Mouse (Mus musculus): Measurements from ENCODE around the gene Ints5. TPM values are rescaled to one million over a fixed set of nuclear protein-coding genes. Genes with fewer than 3 reads are reported as not detected.

The Ints5 gene
- polyA plus RNA-seq, 1 experiment from 2014 or later = 22.0 TPM

- peak within 1 kb of the TSS; percentile 81 for H3K27ac ChIP-seq (ENCODE audit: low read depth, low read length)
- peaks cover 10% of the 10 kb centered on the region; the same call in 1 of the 2 replicates for H3K36me3 ChIP-seq (ENCODE audit: control insufficient read depth, insufficient read depth, low read length)
- ATAC-seq (ENCODE audit: low read depth) = peak; percentile 99
- peak within 1 kb of the TSS; percentile 77 for H3K4me2 ChIP-seq (ENCODE audit: low read depth, low read length)
- H3K4me3 ChIP-seq (ENCODE audit: low read depth, low read length) = peak within 1 kb of the TSS; percentile 76
- under 1% methylated on average over 49 of the region's 53 CpGs for WGBS
- H3K27me3 ChIP-seq (ENCODE audit: control insufficient read depth, insufficient read depth, low read length) = no peaks in the 10 kb centered on the region
- H3K4me1 ChIP-seq (ENCODE audit: control insufficient read depth, insufficient read depth, low read length) = peaks cover 23% of the 10 kb centered on the region
- H3K9ac ChIP-seq (replicated peaks; ENCODE audit: low read depth, low read length) = peak within 1 kb of the TSS; percentile 46
- no peaks in the 10 kb centered on the region for H3K9me3 ChIP-seq (ENCODE audit: control insufficient read depth, low read length)
Measured at GRCm38 (mm10) chr19:8897865-8898495, 5.2 kb downstream of the Ints5 start, which contains the start of gene Ganab. Gene Ganab, plus strand, starts transcription at chr19:8898071.

- WGBS = 11% methylated on average over 13 of the region's 13 CpGs
- H3K9me3 ChIP-seq (ENCODE audit: control insufficient read depth, low read length) = no peaks in the 10 kb centered on the region
- peak overlapping the region; percentile 77 for H3K4me2 ChIP-seq (ENCODE audit: low read depth, low read length)
- ATAC-seq (ENCODE audit: low read depth) = no peak
- peak overlapping the region; percentile 46 for H3K9ac ChIP-seq (replicated peaks; ENCODE audit: low read depth, low read length)
- H3K36me3 ChIP-seq (ENCODE audit: control insufficient read depth, insufficient read depth, low read length) = peaks cover 15% of the 10 kb centered on the region
- peak overlapping the region; percentile 76 for H3K4me3 ChIP-seq (ENCODE audit: low read depth, low read length)
- H3K27ac ChIP-seq (ENCODE audit: low read depth, low read length) = peak overlapping the region; percentile 81
- H3K4me1 ChIP-seq (ENCODE audit: control insufficient read depth, insufficient read depth, low read length) = peaks cover 20% of the 10 kb centered on the region
- no peaks in the 10 kb centered on the region for H3K27me3 ChIP-seq (ENCODE audit: control insufficient read depth, insufficient read depth, low read length)
Measured at GRCm38 (mm10) chr19:8898576-8898975, 5.8 kb downstream of the Ints5 start.

- Histone ChIP-seq H3K9ac (replicated peaks; ENCODE audit: low read depth, low read length) (peak overlapping the region; percentile 46; the same call in 1 of the 2 replicates), H3K4me1 (ENCODE audit: control insufficient read depth, insufficient read depth, low read length) (peaks cover 20% of the 10 kb centered on the region), H3K4me3 (ENCODE audit: low read depth, low read length) (peak overlapping the region; percentile 76), H3K27me3 (ENCODE audit: control insufficient read depth, insufficient read depth, low read length) (no peaks in the 10 kb centered on the region), H3K4me2 (ENCODE audit: low read depth, low read length) (peak overlapping the region; percentile 77), H3K36me3 (ENCODE audit: control insufficient read depth, insufficient read depth, low read length) (peaks cover 17% of the 10 kb centered on the region), H3K27ac (ENCODE audit: low read depth, low read length) (no peak overlapping the region), H3K9me3 (ENCODE audit: control insufficient read depth, low read length) (no peaks in the 10 kb centered on the region)
- ATAC-seq (ENCODE audit: low read depth) = no peak
- 53% methylated on average over 3 of the region's 3 CpGs for WGBS
Measured at GRCm38 (mm10) chr19:8899079-8899478, 6.3 kb downstream of the Ints5 start.

- peaks cover 49% of the 10 kb centered on the region for H3K36me3 ChIP-seq (ENCODE audit: control insufficient read depth, insufficient read depth, low read length)
- H3K4me1 ChIP-seq (ENCODE audit: control insufficient read depth, insufficient read depth, low read length) = peaks cover 10% of the 10 kb centered on the region; the same call in 1 of the 2 replicates
- ATAC-seq (ENCODE audit: low read depth) = no peak
- no peaks in the 10 kb centered on the region for H3K9me3 ChIP-seq (ENCODE audit: control insufficient read depth, low read length)
- H3K4me2 ChIP-seq (ENCODE audit: low read depth, low read length) = no peak overlapping the region
- no peak overlapping the region for H3K9ac ChIP-seq (replicated peaks; ENCODE audit: low read depth, low read length)
- H3K27me3 ChIP-seq (ENCODE audit: control insufficient read depth, insufficient read depth, low read length) = no peaks in the 10 kb centered on the region
- H3K27ac ChIP-seq (ENCODE audit: low read depth, low read length) = no peak overlapping the region
- WGBS = 96% methylated on average over 5 of the region's 5 CpGs
- H3K4me3 ChIP-seq (ENCODE audit: low read depth, low read length) = no peak overlapping the region
Measured at GRCm38 (mm10) chr19:8903412-8903811, 10.6 kb downstream of the Ints5 start.

- no peak for ATAC-seq (ENCODE audit: low read depth)
- Histone ChIP-seq H3K4me3 (ENCODE audit: low read depth, low read length) (no peak overlapping the region), H3K4me2 (ENCODE audit: low read depth, low read length) (no peak overlapping the region), H3K27me3 (ENCODE audit: control insufficient read depth, insufficient read depth, low read length) (no peaks in the 10 kb centered on the region), H3K9me3 (ENCODE audit: control insufficient read depth, low read length) (no peaks in the 10 kb centered on the region), H3K36me3 (ENCODE audit: control insufficient read depth, insufficient read depth, low read length) (peaks cover 88% of the 10 kb centered on the region), H3K4me1 (ENCODE audit: control insufficient read depth, insufficient read depth, low read length) (no peaks in the 10 kb centered on the region), H3K9ac (replicated peaks; ENCODE audit: low read depth, low read length) (no peak overlapping the region), H3K27ac (ENCODE audit: low read depth, low read length) (no peak overlapping the region)
- WGBS = 89% methylated on average over 6 of the region's 6 CpGs
Measured at GRCm38 (mm10) chr19:8908531-8908930, 15.7 kb downstream of the Ints5 start.

GRCm38 (mm10) chr19:8911810-8912209, 19.0 kb downstream of the Ints5 start:
- Histone ChIP-seq H3K4me2 (ENCODE audit: low read depth, low read length) (no peak overlapping the region), H3K4me3 (ENCODE audit: low read depth, low read length) (no peak overlapping the region), H3K9me3 (ENCODE audit: control insufficient read depth, low read length) (no peaks in the 10 kb centered on the region), H3K27me3 (ENCODE audit: control insufficient read depth, insufficient read depth, low read length) (no peaks in the 10 kb centered on the region), H3K27ac (ENCODE audit: low read depth, low read length) (no peak overlapping the region), H3K4me1 (ENCODE audit: control insufficient read depth, insufficient read depth, low read length) (no peaks in the 10 kb centered on the region), H3K36me3 (ENCODE audit: control insufficient read depth, insufficient read depth, low read length) (peaks cover 84% of the 10 kb centered on the region), H3K9ac (replicated peaks; ENCODE audit: low read depth, low read length) (no peak overlapping the region)
- WGBS = 92% methylated on average over 5 of the region's 5 CpGs
- no peak for ATAC-seq (ENCODE audit: low read depth)

- Histone ChIP-seq H3K27ac (ENCODE audit: low read depth, low read length) (no peak overlapping the region), H3K4me1 (ENCODE audit: control insufficient read depth, insufficient read depth, low read length) (no peaks in the 10 kb centered on the region), H3K9ac (replicated peaks; ENCODE audit: low read depth, low read length) (no peak overlapping the region), H3K4me2 (ENCODE audit: low read depth, low read length) (no peak overlapping the region), H3K4me3 (ENCODE audit: low read depth, low read length) (no peak overlapping the region), H3K36me3 (ENCODE audit: control insufficient read depth, insufficient read depth, low read length) (peaks cover 60% of the 10 kb centered on the region), H3K9me3 (ENCODE audit: control insufficient read depth, low read length) (no peaks in the 10 kb centered on the region), H3K27me3 (ENCODE audit: control insufficient read depth, insufficient read depth, low read length) (no peaks in the 10 kb centered on the region)
- 94% methylated on average over 3 of the region's 3 CpGs for WGBS
- no peak for ATAC-seq (ENCODE audit: low read depth)
Measured at GRCm38 (mm10) chr19:8914212-8914611, 21.4 kb downstream of the Ints5 start.

GRCm38 (mm10) chr19:8919000-8919399, 26.2 kb downstream of the Ints5 start:
- WGBS = 95% methylated on average over 3 of the region's 3 CpGs
- H3K4me2 ChIP-seq (ENCODE audit: low read depth, low read length) = no peak overlapping the region
- H3K27me3 ChIP-seq (ENCODE audit: control insufficient read depth, insufficient read depth, low read length) = no peaks in the 10 kb centered on the region
- H3K4me3 ChIP-seq (ENCODE audit: low read depth, low read length) = no peak overlapping the region
- H3K9me3 ChIP-seq (ENCODE audit: control insufficient read depth, low read length) = no peaks in the 10 kb centered on the region
- no peak for ATAC-seq (ENCODE audit: low read depth)
- H3K36me3 ChIP-seq (ENCODE audit: control insufficient read depth, insufficient read depth, low read length) = peaks cover 22% of the 10 kb centered on the region
- H3K27ac ChIP-seq (ENCODE audit: low read depth, low read length) = no peak overlapping the region
- peaks cover 15% of the 10 kb centered on the region; the same call in 1 of the 2 replicates for H3K4me1 ChIP-seq (ENCODE audit: control insufficient read depth, insufficient read depth, low read length)
- no peak overlapping the region for H3K9ac ChIP-seq (replicated peaks; ENCODE audit: low read depth, low read length)

GRCm38 (mm10) chr19:8919684-8920072, 26.9 kb downstream of the Ints5 start:
- peak; percentile 16 for ATAC-seq (ENCODE audit: low read depth)
- 57% methylated on average over 6 of the region's 6 CpGs for WGBS
- H3K9ac ChIP-seq (replicated peaks; ENCODE audit: low read depth, low read length) = peak overlapping the region; percentile 66; the same call in 1 of the 2 replicates
- peaks cover 15% of the 10 kb centered on the region; the same call in 1 of the 2 replicates for H3K4me1 ChIP-seq (ENCODE audit: control insufficient read depth, insufficient read depth, low read length)
- no peaks in the 10 kb centered on the region for H3K9me3 ChIP-seq (ENCODE audit: control insufficient read depth, low read length)
- peak overlapping the region; percentile 84 for H3K4me2 ChIP-seq (ENCODE audit: low read depth, low read length)
- H3K36me3 ChIP-seq (ENCODE audit: control insufficient read depth, insufficient read depth, low read length) = peaks cover 18% of the 10 kb centered on the region
- H3K27ac ChIP-seq (ENCODE audit: low read depth, low read length) = peak overlapping the region; percentile 82
- no peaks in the 10 kb centered on the region for H3K27me3 ChIP-seq (ENCODE audit: control insufficient read depth, insufficient read depth, low read length)
- peak overlapping the region; percentile 88 for H3K4me3 ChIP-seq (ENCODE audit: low read depth, low read length)
